Mouse (Mus musculus) heart, embryonic 11.5 days (tissue): ENCODE results near the gene Gm45716. TPM values are rescaled to one million over a fixed set of nuclear protein-coding genes. Genes with fewer than 3 reads are reported as not detected.

Source experiments
- ATAC-seq: fragments of 200-750 bp; cut with Nextera tagmentation; replicated peaks from 2 replicates; pipeline ENCODE4 v1.8.0; 2017; ENCODE audit warnings: moderate library complexity; ENCODE audit not compliant: insufficient number of reproducible peaks, low FRiP score, low TSS enrichment
- H3K27ac ChIP-seq: fragments of 300-500 bp; sonication (generic); 2 replicates; pipeline ENCODE4 v1.5.1; 2014; ENCODE audit warnings: mild to moderate bottlenecking, low read depth, low read length
- H3K27me3 ChIP-seq: fragments of 300-500 bp; sonication (generic); 2 replicates; pipeline ENCODE4 v1.6.1; 2014; ENCODE audit warnings: mild to moderate bottlenecking, low read length, mixed read lengths; ENCODE audit not compliant: control insufficient read depth, insufficient read depth
- H3K36me3 ChIP-seq: fragments of 300-500 bp; sonication (generic); 2 replicates; pipeline ENCODE4 v1.6.1; 2014; ENCODE audit warnings: mild to moderate bottlenecking, low read length, moderate library complexity, mixed read lengths; ENCODE audit not compliant: control insufficient read depth, insufficient read depth
- H3K4me1 ChIP-seq: fragments of 300-500 bp; sonication (generic); 2 replicates; pipeline ENCODE4 v1.6.1; 2014; ENCODE audit warnings: low read length; ENCODE audit not compliant: control insufficient read depth, insufficient read depth
- H3K4me2 ChIP-seq: fragments of 300-500 bp; sonication (generic); 2 replicates; pipeline ENCODE4 v1.6.1; 2014; ENCODE audit warnings: mild to moderate bottlenecking, moderate library complexity
- H3K4me3 ChIP-seq: fragments of 300-500 bp; sonication (generic); 2 replicates; pipeline ENCODE4 v1.5.1; 2014; ENCODE audit warnings: low read depth, low read length
- H3K9ac ChIP-seq: fragments of 300-500 bp; sonication (generic); 2 replicates; pipeline ENCODE4 v1.6.1; 2014; ENCODE audit warnings: mild to moderate bottlenecking, low read depth, low read length, moderate library complexity
- H3K9me3 ChIP-seq: fragments of 300-500 bp; sonication (generic); replicated peaks from 2 replicates; pipeline ENCODE4 v1.6.1; 2016; ENCODE audit warnings: low read length; ENCODE audit not compliant: control insufficient read depth
- WGBS: fragments of 180-500 bp; shearing (Covaris S2); extraction: QIAGEN DNeasy Blood & Tissue Kit; methylation state at CpG from one replicate; pipeline ENCODE4 v1.1.7; 2014; ENCODE audit not compliant: insufficient replicate concordance; 5-methylcytosine and 5-hydroxymethylcytosine counted together
- polyA plus RNA-seq: library from polyadenylated mRNA; unstranded; fragments of >200 nt; fragmentation: Nextera tagmentation; extraction: Ambion mirVana; gene quantifications from 2 replicates; pipeline ENCODE4 v1.2.1, GENCODE M21; 2014

Gm45716 gene
- polyA plus RNA-seq, 1 experiment from 2014 or later, result 50.9 TPM

DNA sequence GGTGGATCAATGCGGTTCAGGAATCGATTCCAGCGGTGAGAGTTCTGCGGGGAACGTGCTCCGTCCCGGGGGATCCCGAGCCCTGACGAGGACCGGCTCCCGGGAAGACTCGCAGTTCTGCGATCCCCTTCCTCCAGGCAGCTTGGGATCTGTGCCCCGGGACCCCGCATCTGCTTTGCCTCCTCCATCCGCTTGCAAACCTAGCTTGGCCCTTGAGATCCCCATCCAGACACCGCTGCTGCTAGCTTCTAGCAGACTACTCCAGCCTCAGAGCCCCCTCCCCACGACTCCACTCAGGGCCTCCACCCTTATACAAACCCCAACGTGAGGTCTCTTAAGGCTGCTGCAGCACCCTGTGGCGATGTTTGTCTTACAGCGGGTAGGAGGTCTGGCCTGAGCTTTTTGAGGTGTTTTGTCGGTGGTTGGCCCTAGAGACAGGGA is 62.2 kb downstream of the Gm45716 start:
- H3K36me3 ChIP-seq, result no peaks in the 10 kb centered on the region
- ATAC-seq, result peak; percentile 40
- peak overlapping the region; percentile 89 for H3K27ac ChIP-seq
- peak overlapping the region; percentile 81 for H3K4me2 ChIP-seq
- peak overlapping the region; percentile 87 for H3K4me3 ChIP-seq
- no peaks in the 10 kb centered on the region for H3K27me3 ChIP-seq
- H3K4me1 ChIP-seq, result peaks cover 28% of the 10 kb centered on the region
- no peaks in the 10 kb centered on the region for H3K9me3 ChIP-seq
- H3K9ac ChIP-seq, result peak overlapping the region; percentile 90
- WGBS, result 0% methylated on average over 22 of the region's 22 CpGs

- 1% methylated on average over 9 of the region's 9 CpGs for WGBS
- Histone ChIP-seq H3K27ac (peak overlapping the region; percentile 89), H3K4me2 (peak overlapping the region; percentile 81), H3K36me3 (no peaks in the 10 kb centered on the region), H3K9me3 (no peaks in the 10 kb centered on the region), H3K9ac (peak overlapping the region; percentile 90), H3K27me3 (no peaks in the 10 kb centered on the region), H3K4me1 (peaks cover 30% of the 10 kb centered on the region), H3K4me3 (peak overlapping the region; percentile 87)
- ATAC-seq, result no peak
Observed at GRCm38 (mm10) chr11:90250189-90250588, 62.7 kb downstream of the Gm45716 start.

DNA sequence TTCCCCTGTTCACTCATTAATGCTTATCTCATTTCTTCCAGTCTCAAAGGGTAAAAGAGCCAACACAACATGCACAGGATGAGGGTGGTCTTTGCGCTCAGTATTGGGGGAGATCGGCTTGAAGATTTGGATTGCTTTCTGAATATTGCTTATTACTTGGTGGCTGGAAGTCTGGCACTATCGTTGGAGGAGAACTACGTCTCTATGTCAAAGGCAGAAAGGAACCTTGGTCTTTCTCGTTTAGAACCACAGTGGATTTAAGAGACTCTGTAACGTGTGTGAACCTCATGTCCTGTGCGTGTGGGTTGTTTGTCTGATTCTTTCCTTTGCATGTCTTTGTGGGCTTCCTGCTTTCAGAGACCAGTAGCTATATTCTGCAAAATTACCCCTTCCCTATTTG is 63.2 kb downstream of the Gm45716 start:
- H3K9ac ChIP-seq, result peak overlapping the region; percentile 90
- no peak for ATAC-seq
- H3K36me3 ChIP-seq, result no peaks in the 10 kb centered on the region
- H3K27ac ChIP-seq, result peak overlapping the region; percentile 89
- peak overlapping the region; percentile 87 for H3K4me3 ChIP-seq
- H3K9me3 ChIP-seq, result no peaks in the 10 kb centered on the region
- H3K27me3 ChIP-seq, result no peaks in the 10 kb centered on the region
- WGBS, result 41% methylated on average over 7 of the region's 7 CpGs
- H3K4me2 ChIP-seq, result peak overlapping the region; percentile 81
- peaks cover 30% of the 10 kb centered on the region for H3K4me1 ChIP-seq

GRCm38 (mm10) chr11:90251923-90252322 is 64.4 kb downstream of the Gm45716 start:
- H3K27ac ChIP-seq, result peak overlapping the region; percentile 73
- H3K4me3 ChIP-seq, result peak overlapping the region; percentile 87
- H3K4me1 ChIP-seq, result peaks cover 42% of the 10 kb centered on the region
- H3K4me2 ChIP-seq, result peak overlapping the region; percentile 81
- 4% methylated on average over 2 of the region's 2 CpGs for WGBS
- H3K36me3 ChIP-seq, result no peaks in the 10 kb centered on the region
- no peak for ATAC-seq
- H3K9me3 ChIP-seq, result no peaks in the 10 kb centered on the region
- peak overlapping the region; percentile 62 for H3K9ac ChIP-seq
- no peaks in the 10 kb centered on the region for H3K27me3 ChIP-seq

DNA sequence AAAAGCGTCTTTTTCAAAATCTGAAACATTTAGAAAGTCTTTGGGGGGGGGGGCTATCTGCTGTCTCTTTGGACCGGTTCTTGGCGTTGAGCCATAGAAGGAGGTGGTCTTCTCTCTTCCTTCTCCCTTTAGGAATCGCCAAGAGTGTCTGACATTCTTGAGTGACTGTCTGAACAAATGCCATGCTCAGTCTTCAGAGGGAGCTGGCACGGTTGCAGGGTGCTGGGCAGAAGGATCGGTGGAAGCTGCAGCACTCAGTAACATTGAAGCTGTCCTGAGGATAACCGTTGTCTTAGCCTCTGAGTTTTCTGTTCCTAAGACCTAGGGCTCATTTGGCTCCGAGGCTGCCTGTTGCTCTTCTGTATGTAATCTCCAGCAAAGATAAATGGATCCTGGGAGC is 64.9 kb downstream of the Gm45716 start:
- Histone ChIP-seq H3K36me3 (no peaks in the 10 kb centered on the region), H3K4me3 (peak overlapping the region; percentile 87), H3K4me1 (peaks cover 46% of the 10 kb centered on the region), H3K9ac (peak overlapping the region; percentile 62), H3K27ac (peak overlapping the region; percentile 73), H3K9me3 (no peaks in the 10 kb centered on the region), H3K27me3 (no peaks in the 10 kb centered on the region), H3K4me2 (peak overlapping the region; percentile 81)
- 39% methylated on average over 8 of the region's 8 CpGs for WGBS
- ATAC-seq, result no peak

DNA sequence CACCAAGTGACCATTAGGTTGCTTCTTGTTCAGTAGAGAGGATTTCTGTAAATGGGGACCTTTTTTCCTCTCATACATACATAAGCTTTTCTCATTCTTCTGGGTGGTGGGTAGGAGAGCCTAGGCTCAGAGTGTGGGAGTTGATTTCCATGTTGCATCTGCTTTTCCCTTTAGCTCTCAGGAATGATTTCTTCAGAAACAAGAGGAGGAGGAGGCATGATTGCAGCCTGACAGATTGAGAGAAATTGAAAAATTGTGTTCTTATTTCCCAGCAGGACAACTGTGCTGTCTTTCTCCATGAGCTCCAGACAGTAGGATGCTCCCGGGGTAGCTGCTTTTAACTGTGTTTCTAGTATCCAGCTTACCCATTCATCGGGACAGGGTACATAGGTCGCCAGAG is 67.1 kb downstream of the Gm45716 start:
- Histone ChIP-seq H3K4me2 (no peak overlapping the region), H3K4me1 (peaks cover 59% of the 10 kb centered on the region), H3K9ac (no peak overlapping the region), H3K27me3 (no peaks in the 10 kb centered on the region), H3K4me3 (no peak overlapping the region), H3K9me3 (no peaks in the 10 kb centered on the region), H3K27ac (peak overlapping the region; percentile 92), H3K36me3 (no peaks in the 10 kb centered on the region)
- WGBS, result 85% methylated on average over 3 of the region's 3 CpGs
- ATAC-seq, result no peak

GRCm38 (mm10) chr11:90255687-90256086 is 68.2 kb downstream of the Gm45716 start:
- Histone ChIP-seq H3K4me1 (peaks cover 59% of the 10 kb centered on the region), H3K4me3 (no peak overlapping the region), H3K36me3 (no peaks in the 10 kb centered on the region), H3K9me3 (no peaks in the 10 kb centered on the region), H3K9ac (peak overlapping the region; percentile 47; the same call in 1 of the 2 replicates), H3K4me2 (peak overlapping the region; percentile 45), H3K27me3 (no peaks in the 10 kb centered on the region), H3K27ac (peak overlapping the region; percentile 92)
- peak; percentile 80 for ATAC-seq
- 35% methylated on average over 6 of the region's 6 CpGs for WGBS

- WGBS, result 65% methylated on average over 16 of the region's 16 CpGs
Observed at GRCm38 (mm10) chr11:90256833-90257525, 69.5 kb downstream of the Gm45716 start.

More at GRCm38 (mm10) chr11:90256833-90257525, 69.5 kb downstream of the Gm45716 start:
- Histone ChIP-seq H3K27me3 (no peaks in the 10 kb centered on the region), H3K4me1 (peaks cover 55% of the 10 kb centered on the region), H3K27ac (peak overlapping the region; percentile 92), H3K9me3 (no peaks in the 10 kb centered on the region), H3K4me3 (no peak overlapping the region), H3K36me3 (peaks cover 11% of the 10 kb centered on the region; the same call in 1 of the 2 replicates), H3K9ac (0 out of 2 replicates have a peak overlapping the region, but pooled peaks have one; percentile 34), H3K4me2 (no peak overlapping the region)
- no peak for ATAC-seq
